Mouse (Mus musculus) olfactory bulb, adult 2 months (tissue): Measurements from ENCODE around the gene Lrpprc. TPM values are rescaled to one million over a fixed set of nuclear protein-coding genes. Genes with fewer than 3 reads are reported as not detected.

ENCODE experiments used
- H3K27ac ChIP-seq: fragments of 200-500 bp; 2 replicates; pipeline ENCODE4 v1.5.1; 2012; ENCODE audit warnings: low read depth, low read length; ENCODE audit not compliant: insufficient read depth
- H3K4me1 ChIP-seq: fragments of 200-500 bp; 2 replicates; pipeline ENCODE4 v1.6.1; 2012; ENCODE audit warnings: low read length; ENCODE audit not compliant: control insufficient read depth, insufficient read depth
- H3K4me3 ChIP-seq: fragments of 200-500 bp; 2 replicates; pipeline ENCODE4 v1.5.1; 2012; ENCODE audit warnings: mild to moderate bottlenecking, low read depth, low read length, moderate library complexity; ENCODE audit not compliant: insufficient read depth
- CTCF ChIP-seq: fragments of 200-500 bp; IDR thresholded peaks from 2 replicates; pipeline ENCODE4 v1.5.1; 2012; ENCODE audit warnings: low read depth, mild to moderate bottlenecking, low read length, moderate library complexity; ENCODE audit not compliant: insufficient read depth
- POLR2A ChIP-seq: fragments of 200-500 bp; IDR thresholded peaks from 2 replicates; pipeline ENCODE4 v1.6.1; 2012; ENCODE audit warnings: mild to moderate bottlenecking, low read depth, low read length, moderate library complexity; ENCODE audit not compliant: insufficient read depth
- WGBS: fragments of 180-500 bp; shearing (Covaris S2); methylation state at CpG from one replicate; pipeline ENCODE4 v1.1.7; 2018; 5-methylcytosine and 5-hydroxymethylcytosine counted together
- polyA plus RNA-seq: library from polyadenylated mRNA; stranded (reverse); fragments of >200 nt; gene quantifications from 2 replicates; pipeline ENCODE4 v1.2.4, GENCODE M21; 2012; ENCODE audit warnings: low replicate concordance; ENCODE audit not compliant: missing spikeins, insufficient read depth, insufficient read length

Gene Lrpprc
- polyA plus RNA-seq, 1 experiment, result not detected

DNA sequence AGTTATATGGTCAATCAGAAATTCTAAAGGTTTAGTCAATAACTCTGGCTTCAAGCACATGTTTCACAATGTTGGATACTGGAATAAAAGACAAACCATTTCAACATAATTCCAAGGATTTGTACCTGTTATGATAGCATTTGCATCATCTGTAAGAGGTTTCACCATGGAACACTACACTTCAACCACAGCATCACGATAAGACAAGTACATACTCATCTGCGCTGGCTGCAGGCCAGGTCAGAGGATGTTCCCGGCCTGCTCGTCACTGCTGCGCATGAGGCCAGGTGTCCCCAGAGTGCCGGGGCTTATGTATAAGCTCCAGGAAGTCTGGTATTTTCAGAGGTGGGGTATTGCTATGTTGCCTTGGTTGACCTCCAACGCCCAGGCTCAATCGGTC lies 58.0 kb downstream of the Lrpprc start:
- 85% methylated on average over 8 of the region's 8 CpGs for WGBS
- no peak for TF ChIP-seq POLR2A
- no peak for TF ChIP-seq CTCF

DNA sequence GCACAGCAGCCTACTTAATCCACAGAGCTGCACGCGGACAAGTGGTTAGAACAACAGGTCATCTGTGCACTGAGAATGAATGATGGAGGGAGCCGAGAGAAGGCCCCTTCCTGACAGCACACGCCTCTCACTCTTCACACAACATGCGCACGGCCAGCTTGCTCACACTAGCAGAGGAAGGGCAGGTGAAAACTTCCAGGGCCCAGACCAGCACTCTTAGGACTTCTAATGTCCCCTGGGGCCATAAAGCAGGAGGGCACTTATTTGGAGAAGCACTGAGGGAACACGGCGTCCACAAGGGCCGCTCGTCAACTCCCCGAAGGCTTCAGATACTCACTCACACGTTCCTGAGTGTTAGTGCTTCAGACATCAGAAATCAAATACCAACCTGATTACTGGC lies 59.2 kb downstream of the Lrpprc start:
- Histone ChIP-seq H3K4me3 (no peak overlapping the region), H3K27ac (no peak overlapping the region), H3K4me1 (no peaks in the 10 kb centered on the region)
- 95% methylated on average over 12 of the region's 12 CpGs for WGBS
- TF ChIP-seq POLR2A, result no peak
- no peak for TF ChIP-seq CTCF

More for the DNA sequence above, 58.0 kb downstream of the Lrpprc start:
- Histone ChIP-seq H3K27ac (no peak overlapping the region), H3K4me1 (no peaks in the 10 kb centered on the region), H3K4me3 (no peak overlapping the region)

DNA sequence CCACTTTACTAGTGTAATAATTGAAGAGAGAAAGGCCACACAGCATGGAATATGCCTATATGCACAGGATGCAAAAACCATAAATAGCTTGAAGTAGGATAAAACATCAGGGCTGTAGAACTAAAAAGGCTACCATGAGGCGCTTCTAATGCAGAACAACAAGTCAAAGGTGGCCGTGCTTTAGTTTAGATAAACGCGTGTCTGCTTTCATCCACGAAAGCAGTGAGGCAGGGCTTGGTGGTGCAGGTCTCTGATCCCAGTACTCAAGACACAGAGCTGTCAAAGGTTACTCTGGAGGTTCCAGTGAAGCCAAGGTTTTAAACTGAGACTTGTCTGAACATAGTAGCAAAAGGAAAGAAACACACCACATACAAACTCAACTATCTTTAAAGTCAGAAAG lies 61.4 kb downstream of the Lrpprc start:
- Histone ChIP-seq H3K4me3 (no peak overlapping the region), H3K4me1 (no peaks in the 10 kb centered on the region), H3K27ac (no peak overlapping the region)
- TF ChIP-seq CTCF (no peak), POLR2A (no peak)
- WGBS, result 98% methylated on average over 5 of the region's 5 CpGs

DNA sequence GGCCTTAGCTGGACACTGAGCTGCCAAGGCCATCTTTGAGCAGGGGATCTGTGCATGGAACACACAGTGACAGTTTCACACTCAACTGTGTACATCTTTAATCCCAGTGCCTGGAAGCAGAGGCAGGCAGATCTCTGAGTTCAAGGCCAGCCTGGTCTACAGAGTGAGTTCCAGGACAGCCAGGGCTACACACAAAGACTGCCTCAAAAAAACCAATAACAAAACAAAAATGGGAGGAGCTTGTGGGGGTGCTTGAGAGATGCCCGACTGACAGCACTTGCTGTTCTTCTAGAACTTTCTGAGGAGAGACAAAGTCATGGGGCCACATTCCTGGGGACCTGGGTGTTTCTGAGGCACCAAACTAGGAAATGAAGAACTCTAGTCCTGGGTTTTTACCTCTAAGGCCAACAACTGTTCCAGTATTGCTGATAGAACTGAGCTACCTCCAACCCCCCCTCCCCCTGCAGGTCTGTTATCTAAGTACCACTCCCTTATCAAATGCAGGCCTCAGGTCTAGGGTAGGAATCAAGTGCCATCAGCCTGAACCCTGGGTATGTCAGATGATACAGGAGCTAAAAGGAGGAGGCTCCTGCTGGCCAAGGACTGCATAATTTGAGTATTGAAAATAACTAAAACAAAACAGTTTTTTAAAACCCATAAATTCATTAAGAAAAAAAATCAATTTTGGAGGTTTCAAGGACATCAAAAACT lies 62.2 kb downstream of the Lrpprc start:
- no peak overlapping the region for H3K27ac ChIP-seq
- H3K4me3 ChIP-seq, result no peak overlapping the region
- 77% methylated on average over 1 of the region's 1 CpGs for WGBS
- no peaks in the 10 kb centered on the region; the same call in 1 of the 2 replicates for H3K4me1 ChIP-seq
- no peak for TF ChIP-seq CTCF
- no peak for TF ChIP-seq POLR2A

DNA sequence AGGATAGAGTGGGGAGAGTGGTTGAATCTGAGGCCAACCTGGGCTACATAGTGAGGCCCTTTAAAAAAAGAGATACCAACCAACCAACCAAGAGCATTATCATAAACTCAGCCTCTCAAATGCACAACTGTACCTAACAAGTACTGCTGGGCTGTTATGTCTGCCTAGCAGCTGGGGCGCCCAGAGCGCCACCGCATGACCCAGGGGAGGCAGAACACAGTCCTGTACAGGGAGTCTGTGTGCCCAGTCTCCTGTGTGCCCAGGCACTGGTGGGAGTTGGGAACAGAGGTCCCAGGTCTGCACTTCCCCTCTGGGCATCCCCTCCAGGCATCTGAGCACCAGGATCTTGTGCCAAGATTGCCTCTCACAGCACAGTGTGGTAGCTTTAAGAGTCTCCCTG lies 65.4 kb downstream of the Lrpprc start:
- TF ChIP-seq POLR2A (no peak), CTCF (no peak)
- WGBS, result 95% methylated on average over 3 of the region's 3 CpGs
- H3K27ac ChIP-seq, result no peak overlapping the region
- H3K4me1 ChIP-seq, result no peaks in the 10 kb centered on the region; the same call in 1 of the 2 replicates
- no peak overlapping the region for H3K4me3 ChIP-seq

DNA sequence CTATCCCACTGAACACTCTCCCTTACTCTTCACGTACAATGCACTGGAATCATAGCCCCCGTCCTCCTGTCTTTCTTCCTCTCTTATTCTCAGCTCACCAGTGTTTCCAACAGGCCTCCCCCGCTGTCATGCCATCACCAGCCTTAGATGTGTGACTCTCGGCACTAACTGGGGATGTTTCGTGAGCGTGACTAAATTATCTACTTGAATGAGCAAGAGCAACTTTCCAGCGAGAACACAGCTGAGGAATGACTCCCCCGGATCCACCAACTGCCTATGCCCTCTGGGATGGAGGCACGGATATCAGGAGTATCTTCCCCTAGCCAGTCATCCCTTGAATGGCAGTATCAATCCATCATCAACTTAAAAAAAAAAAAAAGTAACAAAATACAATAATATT lies 66.6 kb downstream of the Lrpprc start:
- Histone ChIP-seq H3K4me1 (no peaks in the 10 kb centered on the region; the same call in 1 of the 2 replicates), H3K27ac (no peak overlapping the region), H3K4me3 (no peak overlapping the region)
- WGBS, result 40% methylated on average over 9 of the region's 9 CpGs
- no peak for TF ChIP-seq CTCF
- no peak for TF ChIP-seq POLR2A

DNA sequence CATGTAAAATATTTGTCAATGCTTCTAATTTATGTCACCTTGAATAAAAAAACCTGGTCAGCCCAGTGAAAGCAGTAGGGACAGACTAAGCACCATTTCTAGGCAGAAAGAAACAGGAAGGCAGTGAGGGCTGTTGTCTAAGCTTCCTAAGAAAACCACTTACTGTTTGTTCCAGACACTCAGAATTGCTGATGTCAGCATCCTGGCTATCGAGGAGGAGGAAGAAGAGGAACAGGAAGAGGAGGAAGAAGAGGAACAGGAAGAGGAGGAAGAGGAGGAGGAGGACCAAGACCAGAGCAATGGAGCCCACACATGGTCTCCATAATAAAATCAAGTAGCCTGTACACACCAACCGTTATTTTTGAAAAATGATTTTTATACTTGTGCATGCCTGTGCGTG lies 71.5 kb downstream of the Lrpprc start:
- no peak for TF ChIP-seq POLR2A
- no peak for TF ChIP-seq CTCF
- 83% methylated on average over 3 of the region's 3 CpGs for WGBS
- Histone ChIP-seq H3K4me3 (no peak overlapping the region), H3K27ac (no peak overlapping the region), H3K4me1 (peaks cover 10% of the 10 kb centered on the region)

DNA sequence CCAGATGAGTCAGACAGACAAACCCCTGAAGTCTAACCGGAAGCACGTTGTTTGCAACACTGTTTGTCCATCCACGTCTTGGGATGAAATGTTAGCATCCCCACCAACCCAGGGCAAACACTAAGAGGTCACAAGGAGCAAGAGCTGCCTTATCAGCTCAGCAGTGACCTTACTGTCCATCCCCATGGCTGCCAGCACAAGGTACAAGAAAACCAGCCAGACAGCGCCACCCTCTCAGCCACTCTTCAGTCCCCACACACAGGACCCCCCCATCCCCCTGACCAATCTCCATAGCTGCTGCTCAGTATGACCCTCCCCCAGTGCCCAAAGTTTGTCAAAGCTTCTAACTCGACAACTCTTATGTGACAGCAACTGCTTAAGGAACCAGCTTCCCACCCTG lies 73.2 kb downstream of the Lrpprc start:
- H3K4me1 ChIP-seq, result peaks cover 12% of the 10 kb centered on the region
- H3K27ac ChIP-seq, result no peak overlapping the region
- TF ChIP-seq CTCF, result no peak
- TF ChIP-seq POLR2A, result no peak
- no peak overlapping the region for H3K4me3 ChIP-seq
- 83% methylated on average over 5 of the region's 5 CpGs for WGBS

DNA sequence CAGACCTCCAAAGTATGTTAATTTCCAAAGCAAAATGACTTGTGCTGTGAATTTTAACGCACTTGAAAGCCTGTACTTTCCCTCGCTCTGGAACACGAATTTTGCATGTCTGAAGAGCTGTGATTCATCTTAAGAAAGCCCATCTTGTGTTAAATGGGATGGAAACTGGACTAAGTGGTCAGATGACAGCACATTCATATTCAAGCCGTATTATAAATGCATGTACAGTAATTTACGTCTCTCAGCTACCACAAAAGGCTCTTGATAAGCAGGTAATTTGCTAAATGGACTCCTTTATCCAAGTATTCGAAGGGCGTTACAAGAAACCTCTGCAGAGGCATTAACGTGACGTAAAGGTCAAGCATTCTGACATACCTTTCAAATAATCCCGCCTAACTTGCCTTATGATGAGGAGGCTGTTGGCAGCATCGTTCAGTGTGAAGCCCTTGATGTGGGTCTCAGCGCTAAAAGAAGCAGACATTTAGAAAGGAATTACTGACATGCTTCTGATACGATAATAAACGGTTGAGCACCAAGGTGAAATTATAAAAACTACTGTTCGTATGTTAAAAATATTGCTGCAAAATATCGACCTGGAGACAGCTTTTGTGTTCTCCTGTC lies 74.2 kb downstream of the Lrpprc start:
- no peak overlapping the region for H3K4me3 ChIP-seq
- H3K27ac ChIP-seq, result no peak overlapping the region
- TF ChIP-seq POLR2A (no peak), CTCF (no peak)
- peaks cover 12% of the 10 kb centered on the region for H3K4me1 ChIP-seq
- 81% methylated on average over 16 of the region's 16 CpGs for WGBS
